Mouse (Mus musculus) CH12.LX (cell line): ENCODE data around the gene Ube2f. TPM values are rescaled to one million over a fixed set of nuclear protein-coding genes. Genes with fewer than 3 reads are reported as not detected.

Experiments used
- DNase-seq: peaks from one replicate; pipeline ENCODE4 v3.0.0-alpha.2; 2013; ENCODE audit errors: extremely low read depth
- H3K27ac ChIP-seq: 2 replicates; pipeline ENCODE4 v1.5.1; 2012; ENCODE audit warnings: low read depth, mild to moderate bottlenecking, control low read depth, moderate library complexity; ENCODE audit not compliant: insufficient read depth
- H3K27me3 ChIP-seq: replicated peaks from 2 replicates; pipeline ENCODE3; 2012; ENCODE audit warnings: inconsistent platforms
- H3K36me3 ChIP-seq, 2 experiments: replicated peaks in 1 of 2; 2 replicates each; pipeline versions ENCODE3 to v1.6.1; 2012; ENCODE audit warnings: inconsistent platforms in 1 of 2, low read length in 1 of 2, mild to moderate bottlenecking in 1 of 2, mixed read lengths in 1 of 2, moderate library complexity in 1 of 2; ENCODE audit not compliant: control insufficient read depth in 1 of 2, insufficient read depth in 1 of 2
- H3K4me1 ChIP-seq, 2 experiments: 2 replicates each; pipeline ENCODE4 v1.6.1; 2012; ENCODE audit warnings: inconsistent platforms in 1 of 2, moderate library complexity in 1 of 2; ENCODE audit not compliant: insufficient read depth in 2 of 2, control insufficient read depth in 1 of 2
- H3K4me2 ChIP-seq: 2 replicates; pipeline ENCODE4 v1.6.1; 2012; ENCODE audit warnings: low read depth, mild to moderate bottlenecking, control low read depth; ENCODE audit not compliant: poor library complexity, insufficient read depth, severe bottlenecking
- H3K4me3 ChIP-seq, 3 experiments: fragments of 150-350 bp in 1 of 3; sonication (generic) in 1 of 3; replicated peaks in 1 of 3; 2 replicates each; pipeline versions ENCODE3 to v1.5.1; 2011 to 2012; ENCODE audit warnings: low read depth in 2 of 3, low read length in 2 of 3, mild to moderate bottlenecking in 2 of 3, moderate library complexity in 2 of 3, control low read depth in 1 of 3, improper control_type of control experiment in 1 of 3, inconsistent platforms in 1 of 3, mixed read lengths in 1 of 3; ENCODE audit not compliant: poor library complexity in 1 of 3
- H3K79me2 ChIP-seq: replicated peaks from 2 replicates; pipeline ENCODE4 v1.6.1; 2012; ENCODE audit warnings: mild to moderate bottlenecking, moderate library complexity; ENCODE audit not compliant: control insufficient read depth, poor library complexity, insufficient read depth, severe bottlenecking; ENCODE audit errors: extremely low read depth
- H3K9ac ChIP-seq: 2 replicates; pipeline ENCODE4 v1.6.1; 2012; ENCODE audit warnings: low read depth, mild to moderate bottlenecking, control low read depth, moderate library complexity; ENCODE audit not compliant: insufficient read depth
- H3K9me3 ChIP-seq: replicated peaks from 2 replicates; pipeline ENCODE3; 2012; ENCODE audit warnings: low read length, inconsistent platforms, mixed read lengths
- CHD1 ChIP-seq: IDR thresholded peaks from 2 replicates; pipeline ENCODE4 v1.6.1; 2012; ENCODE audit warnings: low read depth, low read length, improper control_type of control experiment, inconsistent platforms
- CTCF ChIP-seq, 2 experiments: IDR thresholded peaks in 1 of 2; conservative IDR thresholded peaks in 1 of 2; 2 replicates each; pipeline ENCODE4 v1.5.1; 2011 to 2012; ENCODE audit warnings: low read depth in 2 of 2, low read length in 2 of 2, improper control_type of control experiment in 1 of 2, inconsistent platforms in 1 of 2, mild to moderate bottlenecking in 1 of 2, moderate library complexity in 1 of 2
- ELF1 ChIP-seq: IDR thresholded peaks from 2 replicates; pipeline ENCODE4 v1.6.1; 2014; ENCODE audit warnings: low read depth, mild to moderate bottlenecking, inconsistent platforms, low read length, improper control_type of control experiment
- EP300 ChIP-seq: IDR thresholded peaks from 2 replicates; pipeline ENCODE4 v1.6.1; 2011; ENCODE audit warnings: low read length, improper control_type of control experiment
- GABPA ChIP-seq: IDR thresholded peaks from 2 replicates; pipeline ENCODE4 v1.6.1; 2012; ENCODE audit warnings: low read depth, low read length, improper control_type of control experiment, inconsistent platforms; ENCODE audit not compliant: insufficient replicate concordance
- JUND ChIP-seq: conservative IDR thresholded peaks from 2 replicates; pipeline ENCODE4 v1.6.1; 2011; ENCODE audit warnings: low read depth, low read length, improper control_type of control experiment
- MAFK ChIP-seq: IDR thresholded peaks from 2 replicates; pipeline ENCODE4 v1.6.1; 2011; ENCODE audit warnings: low read length, improper control_type of control experiment; ENCODE audit not compliant: insufficient replicate concordance
- MAZ ChIP-seq: IDR thresholded peaks from 2 replicates; pipeline ENCODE4 v1.6.1; 2012; ENCODE audit warnings: low read depth, mild to moderate bottlenecking, inconsistent platforms, low read length, improper control_type of control experiment, moderate library complexity
- MEF2A ChIP-seq: IDR thresholded peaks from 2 replicates; pipeline ENCODE4 v1.6.1; 2014; ENCODE audit warnings: low read depth, mild to moderate bottlenecking, inconsistent platforms, low read length, improper control_type of control experiment, borderline replicate concordance
- MXI1 ChIP-seq: IDR thresholded peaks from 2 replicates; pipeline ENCODE4 v1.6.1; 2011; ENCODE audit warnings: mild to moderate bottlenecking, low read depth, low read length, improper control_type of control experiment
- NRF1 ChIP-seq: IDR thresholded peaks from 2 replicates; pipeline ENCODE4 v1.6.1; 2014; ENCODE audit warnings: low read depth, mild to moderate bottlenecking, inconsistent platforms, low read length, improper control_type of control experiment, moderate library complexity
- POLR2A ChIP-seq: IDR thresholded peaks from 2 replicates; pipeline ENCODE4 v1.6.1; 2011; ENCODE audit warnings: low read depth, mild to moderate bottlenecking, improper control_type of control experiment, low read length
- RAD21 ChIP-seq: IDR thresholded peaks from 2 replicates; pipeline ENCODE4 v1.6.1; 2011; ENCODE audit warnings: low read depth, mild to moderate bottlenecking, low read length, improper control_type of control experiment, moderate library complexity
- SIN3A ChIP-seq: IDR thresholded peaks from 2 replicates; pipeline ENCODE4 v1.6.1; 2012; ENCODE audit warnings: low read length, improper control_type of control experiment, inconsistent platforms
- SMC3 ChIP-seq: IDR thresholded peaks from 2 replicates; pipeline ENCODE4 v1.6.1; 2011; ENCODE audit warnings: low read depth, low read length, improper control_type of control experiment
- TBP ChIP-seq: conservative IDR thresholded peaks from 2 replicates; pipeline ENCODE4 v1.6.1; 2011; ENCODE audit warnings: low read depth, low read length, improper control_type of control experiment
- UBTF ChIP-seq: IDR thresholded peaks from 2 replicates; pipeline ENCODE4 v1.6.1; 2012; ENCODE audit warnings: low read depth, mild to moderate bottlenecking, inconsistent platforms, low read length, improper control_type of control experiment, moderate library complexity
- ZC3H11A ChIP-seq: IDR thresholded peaks from 2 replicates; pipeline ENCODE4 v1.6.1; 2012; ENCODE audit warnings: low read depth, mild to moderate bottlenecking, inconsistent platforms, low read length, improper control_type of control experiment
- ZNF384 ChIP-seq: IDR thresholded peaks from 2 replicates; pipeline ENCODE4 v1.6.1; 2012; ENCODE audit warnings: low read depth, low read length, improper control_type of control experiment, inconsistent platforms
- dilution Hi-C: fragments of 300-500 bp; cut with MboI; formaldehyde crosslinking; loops from 2 replicates; pipeline ENCODE4 v1.14.3; 2020; ENCODE audit warnings: low sequenced_read_pairs; ENCODE audit not compliant: extremely low pct_unique_long_range_greater_than_20kb, extremely low pct_ligation_motif_present
- in situ Hi-C: fragments of 300-500 bp; cut with MboI; formaldehyde crosslinking; loops from 3 replicates; pipeline ENCODE4 v1.14.3; 2019; ENCODE audit warnings: low sequenced_read_pairs, low pct_ligation_motif_present, low pct_unique_long_range_greater_than_20kb, mixed read lengths
- polyA plus RNA-seq: library from polyadenylated mRNA; unstranded; fragments of >175 nt; gene quantifications from 2 replicates; pipeline ENCODE4 v1.2.1, GENCODE M21; 2012; ENCODE audit warnings: low read depth; ENCODE audit not compliant: insufficient read length
- total RNA-seq, 2 experiments: library from RNA; depleted of rRNA; stranded (reverse); fragments of 300-350 nt in 1 of 2; fragments of >200 nt in 1 of 2; gene quantifications; 2 replicates each; pipeline ENCODE4 v1.2.3; 2012 to 2014

Ube2f gene
- total and polyA plus RNA-seq, 3 experiments: 30.3 to 70.5 (median 58.1) TPM

DNA sequence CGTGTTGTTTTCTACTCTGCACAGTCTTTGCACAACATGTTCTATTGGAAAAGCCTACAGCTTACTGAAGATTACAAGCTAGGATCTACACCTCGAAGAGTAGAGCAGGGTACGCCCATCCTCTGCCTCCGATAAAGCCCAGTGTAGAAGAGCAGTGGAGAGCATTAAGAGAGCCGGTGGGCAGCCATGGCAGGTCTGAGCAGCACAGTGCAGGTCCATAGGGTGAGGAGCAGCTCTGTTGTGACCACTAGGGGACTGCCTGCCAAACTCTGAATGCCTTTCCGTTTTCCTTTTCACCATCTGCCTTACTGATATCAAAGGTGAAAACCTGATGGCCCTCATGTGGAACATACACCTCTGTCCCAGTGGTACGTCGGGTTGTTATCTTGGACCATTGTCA, 1.8 kb downstream of the Ube2f start:
- Histone ChIP-seq H3K36me3 (peaks cover 0 to 33% of the 10 kb centered on the region in 2 experiments), H3K79me2 (peaks cover 33% of the 10 kb centered on the region), H3K4me2 (peak overlapping the region; percentile 92), H3K4me3 (peak overlapping the region in 2 of 3 experiments; percentile 94 to 97), H3K27ac (no peak overlapping the region), H3K27me3 (no peaks in the 10 kb centered on the region), H3K9me3 (no peaks in the 10 kb centered on the region), H3K4me1 (peaks cover 3 to 35% of the 10 kb centered on the region in 2 experiments; a peak in 3 of 4 replicates), H3K9ac (no peak overlapping the region)
- dilution Hi-C loops: no loop called here
- peak; percentile 48 for DNase-seq
- TF ChIP-seq MEF2A: no peak
- TF ChIP-seq ZNF384: no peak
- peak; percentile 20; the same call in 1 of the 2 replicates for TF ChIP-seq SMC3
- no peak for TF ChIP-seq CHD1
- TF ChIP-seq SIN3A: 0 out of 2 replicates have a peak, but pooled peaks have one; percentile 34
- TF ChIP-seq POLR2A: no peak
- no peak for TF ChIP-seq TBP
- peak; percentile 22 for TF ChIP-seq RAD21
- TF ChIP-seq ZC3H11A: no peak
- no peak for TF ChIP-seq MAZ
- TF ChIP-seq UBTF: no peak
- no peak for TF ChIP-seq JUND
- no peak for TF ChIP-seq EP300
- peak; percentile 54 to 61 for TF ChIP-seq CTCF (conservative IDR thresholded peaks at IDR 0.05 in 1 of 2, IDR thresholded peaks at IDR 0.05 in 1 of 2; ENCODE audit: low read depth in 2 of 2, low read length in 2 of 2)
- TF ChIP-seq GABPA: no peak
- in situ Hi-C loops: no loop called here

GRCm38 (mm10) chr1:91257918-91258317, 7.8 kb downstream of the Ube2f start:
- TF ChIP-seq ELF1: no peak
- no peak for TF ChIP-seq MAFK
- no peak for TF ChIP-seq POLR2A
- TF ChIP-seq NRF1: no peak
- no peak for TF ChIP-seq TBP
- TF ChIP-seq ZNF384: no peak
- no peak for TF ChIP-seq UBTF
- TF ChIP-seq MXI1: no peak
- no peak overlapping the region for H3K4me3 ChIP-seq
- H3K9ac ChIP-seq: no peak overlapping the region
- H3K27ac ChIP-seq: no peak overlapping the region
- peaks cover 20% of the 10 kb centered on the region for H3K79me2 ChIP-seq
- H3K27me3 ChIP-seq: no peaks in the 10 kb centered on the region
- no peaks in the 10 kb centered on the region for H3K9me3 ChIP-seq
- in situ Hi-C loops (no loop called here), dilution Hi-C loops (no loop called here)
- H3K4me1 ChIP-seq: peaks cover 0 to 39% of the 10 kb centered on the region in 2 experiments; a peak in 2 of 4 replicates
- no peak for DNase-seq
- H3K4me2 ChIP-seq: no peak overlapping the region
- peaks cover 4 to 58% of the 10 kb centered on the region in 2 experiments for H3K36me3 ChIP-seq
